Mouse (Mus musculus): ENCODE measurements at regions not wholly inside any gene's neighbourhood (a gene's known extent, or its start where the extent isn't known, plus 50 kb on each side); places are given as distances from the start of the nearest gene placed in this dataset.

DNA sequence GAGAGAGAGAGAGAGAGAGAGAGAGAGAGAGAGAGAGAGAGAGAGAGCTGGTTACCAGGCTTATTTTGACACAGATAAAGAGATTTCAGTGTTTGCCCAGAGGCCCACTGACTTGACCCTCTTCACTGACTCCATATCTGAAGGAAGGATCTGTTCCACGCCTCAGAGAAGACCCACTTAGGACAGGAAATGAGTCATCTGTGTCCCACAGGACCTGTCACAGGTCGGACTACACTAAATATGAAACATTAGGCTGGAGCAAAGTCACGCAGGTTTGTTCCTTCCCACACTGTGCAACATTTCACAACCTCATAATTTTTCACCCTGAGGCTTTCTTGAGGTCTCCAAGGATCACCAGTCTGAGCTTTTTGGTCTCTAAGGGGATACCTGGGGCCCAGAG is 96.5 kb upstream of the Lpp start:
- Histone ChIP-seq H3K9ac (no peak overlapping the region), H3K27ac (no peak overlapping the region), H3K4me2 (replicated peaks) (no peak overlapping the region), H3K4me3 (no peak overlapping the region), H3K4me1 (no peaks in the 10 kb centered on the region), H3K27me3 (no peaks in the 10 kb centered on the region), H3K36me3 (no peaks in the 10 kb centered on the region), H3K9me3 (replicated peaks) (no peaks in the 10 kb centered on the region)
- WGBS = 67% methylated on average over 3 of the region's 3 CpGs
- no peak for ATAC-seq (ENCODE audit: low FRiP score)

DNA sequence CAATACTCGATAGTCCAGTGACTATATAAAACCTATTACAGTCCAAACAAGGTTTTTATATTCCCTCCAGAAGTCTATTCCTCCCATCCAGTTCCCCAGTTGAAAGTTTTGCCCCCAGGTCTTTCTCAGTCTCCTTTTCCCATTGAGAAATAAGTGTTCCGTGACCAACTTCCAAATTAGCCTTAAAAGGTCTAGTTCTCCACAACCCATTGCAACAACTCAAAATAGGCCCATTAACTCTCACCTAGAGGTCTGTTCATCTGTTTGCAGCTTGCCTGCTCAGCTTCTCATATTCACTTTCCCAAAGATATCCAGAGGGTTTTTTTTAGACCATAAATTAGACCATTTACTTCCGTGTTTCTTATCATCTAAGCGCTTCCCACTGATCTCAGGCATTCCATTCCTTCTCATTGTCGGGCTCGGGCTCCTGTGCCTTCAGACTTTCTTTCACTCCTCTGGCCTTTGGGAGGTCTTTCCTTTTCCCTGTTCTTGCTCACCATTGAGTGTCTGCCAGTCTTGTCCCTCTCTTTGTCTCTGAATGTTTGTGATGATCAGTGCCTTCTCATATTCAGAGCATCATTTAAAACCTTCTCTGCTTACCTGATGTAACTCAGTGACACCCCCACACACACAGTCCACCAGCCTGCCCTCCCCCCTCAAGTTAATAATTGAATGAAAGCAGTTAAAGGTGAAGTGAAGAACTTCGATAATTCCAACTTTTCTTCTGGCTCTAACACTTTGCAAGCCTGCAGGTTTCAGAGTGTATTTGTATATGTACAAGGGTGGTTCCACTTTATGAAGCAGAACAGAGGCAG is 97.5 kb upstream of the Lpp start:
- no peak for ATAC-seq (ENCODE audit: low FRiP score)
- H3K27me3 ChIP-seq = no peaks in the 10 kb centered on the region
- no peaks in the 10 kb centered on the region for H3K9me3 ChIP-seq (replicated peaks)
- 82% methylated on average over 7 of the region's 7 CpGs for WGBS
- H3K4me1 ChIP-seq = no peaks in the 10 kb centered on the region
- H3K27ac ChIP-seq = no peak overlapping the region
- no peak overlapping the region for H3K4me2 ChIP-seq (replicated peaks)
- H3K4me3 ChIP-seq = no peak overlapping the region
- H3K36me3 ChIP-seq = no peaks in the 10 kb centered on the region
- H3K9ac ChIP-seq = no peak overlapping the region

DNA sequence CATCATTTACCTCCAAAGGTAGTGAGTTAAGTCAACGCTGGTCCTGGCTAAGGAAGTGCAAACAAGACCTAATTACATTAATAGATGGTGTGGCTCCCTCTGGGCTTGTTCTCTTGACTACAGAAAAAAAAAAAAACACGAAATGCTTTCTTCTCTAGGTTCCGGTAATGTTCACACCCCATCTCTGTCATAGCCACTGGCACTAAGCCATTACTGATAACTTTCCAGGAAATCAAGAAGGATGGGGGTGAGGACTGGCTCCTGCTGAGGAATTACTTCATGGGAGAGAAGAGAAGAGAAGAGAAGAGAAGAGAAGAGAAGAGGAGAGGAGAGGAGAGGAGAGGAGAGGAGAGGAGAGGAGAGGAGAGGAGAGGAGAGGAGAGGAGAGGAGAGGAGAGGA is 109.1 kb upstream of the Lpp start:
- ATAC-seq (ENCODE audit: low FRiP score) = no peak
- no peaks in the 10 kb centered on the region for H3K27me3 ChIP-seq
- no peaks in the 10 kb centered on the region for H3K36me3 ChIP-seq
- no peak overlapping the region for H3K27ac ChIP-seq
- H3K9me3 ChIP-seq (replicated peaks) = no peaks in the 10 kb centered on the region
- no peak overlapping the region for H3K4me3 ChIP-seq
- no peaks in the 10 kb centered on the region for H3K4me1 ChIP-seq
- H3K4me2 ChIP-seq (replicated peaks) = no peak overlapping the region
- 73% methylated on average over 3 of the region's 3 CpGs for WGBS
- H3K9ac ChIP-seq = no peak overlapping the region

DNA sequence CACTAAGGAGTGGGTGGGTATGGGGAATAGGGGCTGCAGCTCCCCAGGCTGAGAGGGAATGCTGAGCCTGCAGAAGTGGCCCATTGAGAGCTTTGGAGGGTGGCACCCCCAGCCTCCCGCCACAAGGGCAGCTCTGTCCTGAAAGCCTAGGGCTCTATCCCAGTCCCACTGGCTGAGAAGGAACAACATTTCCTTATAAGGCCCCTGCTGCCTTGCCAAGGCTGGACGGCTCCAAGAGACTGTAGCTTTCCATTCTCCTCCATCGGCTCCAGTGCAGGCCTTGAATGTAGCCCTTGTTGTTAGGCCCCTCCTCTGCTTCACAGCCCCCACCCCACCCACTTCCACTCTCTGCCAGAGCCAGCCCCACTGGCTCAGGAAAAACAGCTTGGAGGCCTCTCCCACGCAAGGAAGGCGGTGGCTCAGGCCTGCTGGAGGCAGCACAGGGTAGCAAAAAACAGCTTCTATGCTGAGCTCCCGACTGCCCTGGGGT is 111.1 kb upstream of the Lpp start:
- Histone ChIP-seq H3K36me3 (no peaks in the 10 kb centered on the region), H3K4me1 (no peaks in the 10 kb centered on the region), H3K4me3 (no peak overlapping the region), H3K27ac (no peak overlapping the region), H3K9ac (no peak overlapping the region), H3K4me2 (replicated peaks) (no peak overlapping the region), H3K27me3 (no peaks in the 10 kb centered on the region), H3K9me3 (replicated peaks) (no peaks in the 10 kb centered on the region)
- WGBS = 14% methylated on average over 6 of the region's 6 CpGs
- peak; percentile 76 for ATAC-seq (ENCODE audit: low FRiP score)

GRCm38 (mm10) chr16:24281561-24281960 is 111.7 kb upstream of the Lpp start:
- ATAC-seq (ENCODE audit: low FRiP score) = no peak
- H3K9ac ChIP-seq = no peak overlapping the region
- no peak overlapping the region for H3K4me2 ChIP-seq (replicated peaks)
- no peaks in the 10 kb centered on the region for H3K4me1 ChIP-seq
- 82% methylated on average over 5 of the region's 5 CpGs for WGBS
- no peaks in the 10 kb centered on the region for H3K9me3 ChIP-seq (replicated peaks)
- no peaks in the 10 kb centered on the region for H3K36me3 ChIP-seq
- H3K27me3 ChIP-seq = no peaks in the 10 kb centered on the region
- H3K4me3 ChIP-seq = no peak overlapping the region
- H3K27ac ChIP-seq = no peak overlapping the region

GRCm38 (mm10) chr16:24277857-24278256 is 115.5 kb upstream of the Lpp start:
- H3K27me3 ChIP-seq = no peaks in the 10 kb centered on the region
- H3K27ac ChIP-seq = no peak overlapping the region
- no peaks in the 10 kb centered on the region for H3K9me3 ChIP-seq (replicated peaks)
- H3K4me3 ChIP-seq = no peak overlapping the region
- no peak overlapping the region for H3K9ac ChIP-seq
- whole genome bisulfite sequencing = 92% methylated on average over 7 of the region's 7 CpGs
- H3K36me3 ChIP-seq = no peaks in the 10 kb centered on the region
- no peak for ATAC-seq (ENCODE audit: low FRiP score)
- H3K4me1 ChIP-seq = no peaks in the 10 kb centered on the region
- no peak overlapping the region for H3K4me2 ChIP-seq (replicated peaks)

GRCm38 (mm10) chr16:24262701-24263100 is 130.6 kb upstream of the Lpp start:
- Histone ChIP-seq H3K9me3 (replicated peaks) (no peaks in the 10 kb centered on the region), H3K4me3 (no peak overlapping the region), H3K36me3 (no peaks in the 10 kb centered on the region), H3K27ac (no peak overlapping the region), H3K4me1 (no peaks in the 10 kb centered on the region), H3K9ac (no peak overlapping the region), H3K4me2 (replicated peaks) (no peak overlapping the region), H3K27me3 (no peaks in the 10 kb centered on the region)
- no peak for ATAC-seq (ENCODE audit: low FRiP score)
- 90% methylated on average over 6 of the region's 6 CpGs for WGBS

GRCm38 (mm10) chr16:24259711-24260230 is 133.5 kb upstream of the Lpp start:
- Histone ChIP-seq H3K27ac (no peak overlapping the region), H3K36me3 (no peaks in the 10 kb centered on the region), H3K9me3 (replicated peaks) (no peaks in the 10 kb centered on the region), H3K4me3 (no peak overlapping the region), H3K9ac (no peak overlapping the region), H3K4me2 (replicated peaks) (no peak overlapping the region), H3K4me1 (no peaks in the 10 kb centered on the region), H3K27me3 (no peaks in the 10 kb centered on the region)
- ATAC-seq (ENCODE audit: low FRiP score) = no peak
- 78% methylated on average over 3 of the region's 3 CpGs for WGBS

DNA sequence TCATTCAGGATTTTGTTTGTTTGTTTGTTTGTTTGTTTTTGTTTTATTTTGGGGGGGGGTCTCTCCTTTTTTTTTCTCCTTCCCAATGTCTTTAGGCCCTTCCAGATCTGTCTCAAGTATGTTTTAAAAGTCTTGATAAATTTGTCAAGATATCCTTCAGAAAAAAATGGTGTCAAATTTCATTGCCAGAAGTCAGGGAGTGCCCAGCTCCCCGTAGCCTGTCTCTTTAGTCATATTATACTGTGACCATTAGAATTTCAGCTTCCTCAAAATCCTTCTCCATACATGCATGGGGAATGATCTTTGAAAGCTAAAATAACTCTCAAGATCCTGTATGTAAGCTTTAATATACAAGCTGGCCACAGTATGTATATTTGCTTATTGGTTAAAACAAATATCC is 134.3 kb upstream of the Lpp start:
- 60% methylated on average over 1 of the region's 1 CpGs for whole genome bisulfite sequencing
- no peaks in the 10 kb centered on the region for H3K36me3 ChIP-seq
- H3K27ac ChIP-seq = no peak overlapping the region
- no peaks in the 10 kb centered on the region for H3K9me3 ChIP-seq (replicated peaks)
- no peaks in the 10 kb centered on the region for H3K27me3 ChIP-seq
- H3K4me2 ChIP-seq (replicated peaks) = no peak overlapping the region
- ATAC-seq (ENCODE audit: low FRiP score) = no peak
- no peak overlapping the region for H3K9ac ChIP-seq
- H3K4me3 ChIP-seq = no peak overlapping the region
- H3K4me1 ChIP-seq = no peaks in the 10 kb centered on the region

- 76% methylated on average over 10 of the region's 10 CpGs for WGBS
- no peak overlapping the region for H3K4me3 ChIP-seq
- ATAC-seq (ENCODE audit: low FRiP score) = no peak
Measured at GRCm38 (mm10) chr16:24255037-24255436, 138.3 kb upstream of the Lpp start.

GRCm38 (mm10) chr16:24254590-24254989 is 138.7 kb upstream of the Lpp start:
- Histone ChIP-seq H3K9ac (no peak overlapping the region), H3K36me3 (no peaks in the 10 kb centered on the region), H3K4me3 (no peak overlapping the region), H3K27me3 (no peaks in the 10 kb centered on the region), H3K27ac (no peak overlapping the region), H3K4me1 (no peaks in the 10 kb centered on the region), H3K4me2 (replicated peaks) (no peak overlapping the region), H3K9me3 (replicated peaks) (no peaks in the 10 kb centered on the region)
- ATAC-seq (ENCODE audit: low FRiP score) = no peak

More at GRCm38 (mm10) chr16:24255037-24255436, 138.3 kb upstream of the Lpp start:
- Histone ChIP-seq H3K36me3 (no peaks in the 10 kb centered on the region), H3K4me2 (replicated peaks) (no peak overlapping the region), H3K9me3 (replicated peaks) (no peaks in the 10 kb centered on the region), H3K4me1 (no peaks in the 10 kb centered on the region), H3K27me3 (no peaks in the 10 kb centered on the region), H3K27ac (no peak overlapping the region), H3K9ac (no peak overlapping the region)

DNA sequence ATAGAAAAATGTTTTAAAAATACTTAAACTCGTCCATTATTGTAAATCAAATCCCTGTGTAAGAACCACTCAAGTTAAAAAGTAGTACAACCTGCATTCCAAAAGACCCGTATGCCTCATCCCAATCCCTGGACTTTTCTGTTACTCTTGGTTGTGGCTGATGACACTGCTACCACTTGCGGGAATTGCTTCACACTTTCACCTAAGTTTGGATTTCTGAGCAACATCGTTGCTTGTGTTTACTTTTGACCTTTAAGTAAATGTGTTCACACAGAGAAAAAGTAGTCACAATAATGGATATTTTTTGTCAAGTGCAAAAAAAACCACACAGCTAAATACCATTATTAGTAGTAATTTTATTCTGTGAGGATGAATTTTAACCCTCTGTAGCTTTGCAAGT is 139.2 kb upstream of the Lpp start:
- ATAC-seq (ENCODE audit: low FRiP score) = no peak
- H3K9ac ChIP-seq = no peak overlapping the region
- no peaks in the 10 kb centered on the region for H3K36me3 ChIP-seq
- no peak overlapping the region for H3K27ac ChIP-seq
- WGBS = 85% methylated on average over 4 of the region's 4 CpGs
- no peaks in the 10 kb centered on the region for H3K4me1 ChIP-seq
- H3K4me3 ChIP-seq = no peak overlapping the region
- H3K27me3 ChIP-seq = no peaks in the 10 kb centered on the region
- no peaks in the 10 kb centered on the region for H3K9me3 ChIP-seq (replicated peaks)
- H3K4me2 ChIP-seq (replicated peaks) = no peak overlapping the region

GRCm38 (mm10) chr16:24247291-24247690 is 146.0 kb upstream of the Lpp start:
- Histone ChIP-seq H3K4me2 (replicated peaks) (no peak overlapping the region), H3K36me3 (no peaks in the 10 kb centered on the region), H3K27me3 (no peaks in the 10 kb centered on the region), H3K9me3 (replicated peaks) (no peaks in the 10 kb centered on the region), H3K27ac (no peak overlapping the region), H3K4me3 (no peak overlapping the region), H3K4me1 (no peaks in the 10 kb centered on the region), H3K9ac (no peak overlapping the region)
- WGBS = 85% methylated on average over 5 of the region's 5 CpGs
- no peak for ATAC-seq (ENCODE audit: low FRiP score)

Measured in hindbrain, embryonic 12.5 days (tissue).